Mouse (Mus musculus) lung, adult 2 months (tissue): ENCODE results near the gene Adam12. TPM values are rescaled to one million over a fixed set of nuclear protein-coding genes. Genes with fewer than 3 reads are reported as not detected.

Experiments
- DNase-seq: peaks from one replicate; pipeline ENCODE4 v3.0.0; 2022
- H3K4me1 ChIP-seq: fragments of 200-500 bp; 2 replicates; pipeline ENCODE4 v1.6.1; 2011; ENCODE audit warnings: low read length; ENCODE audit not compliant: control insufficient read depth, insufficient read depth
- H3K4me3 ChIP-seq: fragments of 200-500 bp; replicated peaks from 2 replicates; pipeline ENCODE3; 2011; ENCODE audit warnings: low read depth, mild to moderate bottlenecking, control low read depth, low read length; ENCODE audit errors: extremely low read depth
- CTCF ChIP-seq: fragments of 200-500 bp; IDR thresholded peaks from 2 replicates; pipeline ENCODE4 v1.5.1; 2011; ENCODE audit warnings: mild to moderate bottlenecking, low read length, control low read depth; ENCODE audit not compliant: insufficient read depth
- POLR2A ChIP-seq: fragments of 200-500 bp; IDR thresholded peaks from 2 replicates; pipeline ENCODE4 v1.6.1; 2011; ENCODE audit warnings: low read depth, mild to moderate bottlenecking, control low read depth, low read length, borderline replicate concordance; ENCODE audit errors: extremely low read depth
- WGBS: fragments of 180-500 bp; shearing (Covaris S2); methylation state at CpG from one replicate; pipeline ENCODE4 v1.1.7; 2018; 5-methylcytosine and 5-hydroxymethylcytosine counted together
- polyA plus RNA-seq: library from polyadenylated mRNA; depleted of rRNA; stranded (reverse); fragments of >200 nt; gene quantifications from 2 replicates; pipeline ENCODE4 v1.2.3, GENCODE M21; 2012

Gene Adam12
- polyA plus RNA-seq, 1 experiment, result 1.1 TPM

- no peak overlapping the region for H3K4me3 ChIP-seq
- TF ChIP-seq POLR2A, result no peak
- no peak for TF ChIP-seq CTCF
- no peak for DNase-seq
- no peaks in the 10 kb centered on the region; the same call in 1 of the 2 replicates for H3K4me1 ChIP-seq
- WGBS, result 50% methylated on average over 1 of the region's 1 CpGs
Observed at GRCm38 (mm10) chr7:134242773-134243172, 10.8 kb upstream of the Adam12 start.

GRCm38 (mm10) chr7:134241212-134241611, 9.3 kb upstream of the Adam12 start:
- WGBS, result 56% methylated on average over 4 of the region's 4 CpGs
- TF ChIP-seq POLR2A, result no peak
- no peak for TF ChIP-seq CTCF
- Histone ChIP-seq H3K4me1 (no peaks in the 10 kb centered on the region; the same call in 1 of the 2 replicates), H3K4me3 (no peak overlapping the region)
- DNase-seq, result no peak

GRCm38 (mm10) chr7:134240579-134240978, 8.6 kb upstream of the Adam12 start:
- no peak for DNase-seq
- Histone ChIP-seq H3K4me1 (no peaks in the 10 kb centered on the region; the same call in 1 of the 2 replicates), H3K4me3 (no peak overlapping the region)
- no peak for TF ChIP-seq CTCF
- no peak for TF ChIP-seq POLR2A
- 79% methylated on average over 1 of the region's 1 CpGs for WGBS

GRCm38 (mm10) chr7:134238863-134239262, 6.9 kb upstream of the Adam12 start:
- DNase-seq, result no peak
- no peaks in the 10 kb centered on the region; the same call in 1 of the 2 replicates for H3K4me1 ChIP-seq
- WGBS, result 98% methylated on average over 3 of the region's 3 CpGs
- H3K4me3 ChIP-seq, result no peak overlapping the region
- no peak for TF ChIP-seq POLR2A
- TF ChIP-seq CTCF, result no peak

GRCm38 (mm10) chr7:134237356-134237755, 5.4 kb upstream of the Adam12 start:
- TF ChIP-seq CTCF (no peak), POLR2A (no peak)
- Histone ChIP-seq H3K4me3 (no peak overlapping the region), H3K4me1 (no peaks in the 10 kb centered on the region; the same call in 1 of the 2 replicates)
- no peak for DNase-seq
- 66% methylated on average over 2 of the region's 2 CpGs for WGBS

- no peak for DNase-seq
- H3K4me1 ChIP-seq, result no peaks in the 10 kb centered on the region; the same call in 1 of the 2 replicates
- TF ChIP-seq CTCF, result no peak
- no peak for TF ChIP-seq POLR2A
- H3K4me3 ChIP-seq, result no peak overlapping the region
Observed at GRCm38 (mm10) chr7:134236727-134237126, 4.8 kb upstream of the Adam12 start.

GRCm38 (mm10) chr7:134235552-134235951, 3.6 kb upstream of the Adam12 start:
- Histone ChIP-seq H3K4me1 (no peaks in the 10 kb centered on the region), H3K4me3 (no peak overlapping the region)
- no peak for DNase-seq
- WGBS, result 73% methylated on average over 2 of the region's 2 CpGs
- no peak for TF ChIP-seq POLR2A
- no peak for TF ChIP-seq CTCF

- 90% methylated on average over 3 of the region's 3 CpGs for WGBS
- Histone ChIP-seq H3K4me3 (no peak overlapping the region), H3K4me1 (peaks cover 5% of the 10 kb centered on the region; the same call in 1 of the 2 replicates)
- TF ChIP-seq CTCF, result no peak
- TF ChIP-seq POLR2A, result no peak
- DNase-seq, result no peak
Observed at GRCm38 (mm10) chr7:134230708-134231107, 1.2 kb downstream of the Adam12 start.

GRCm38 (mm10) chr7:134229899-134230298, 2.0 kb downstream of the Adam12 start:
- 47% methylated on average over 2 of the region's 2 CpGs for WGBS
- H3K4me1 ChIP-seq, result peaks cover 5% of the 10 kb centered on the region; the same call in 1 of the 2 replicates
- no peak overlapping the region for H3K4me3 ChIP-seq
- no peak for DNase-seq
- TF ChIP-seq CTCF (no peak), POLR2A (no peak)

GRCm38 (mm10) chr7:134227773-134228455, 4.0 kb downstream of the Adam12 start:
- DNase-seq, result no peak
- H3K4me1 ChIP-seq, result peaks cover 9% of the 10 kb centered on the region
- no peak overlapping the region for H3K4me3 ChIP-seq
- no peak for TF ChIP-seq CTCF
- TF ChIP-seq POLR2A, result no peak
- 33% methylated on average over 13 of the region's 13 CpGs for WGBS
